Mouse (Mus musculus) lung, postnatal 4 days (tissue): ENCODE data around the gene 4930524B15Rik.
"Not testable (repeated sequence)": the region's sequence is repeated elsewhere in the genome, so short reads cannot be mapped to it uniquely, and the experiment has no call there.

Experiments
- DNase-seq, 2 experiments: peaks; one replicate each; pipeline ENCODE4 v3.0.0; 2021

Gene 4930524B15Rik

DNA sequence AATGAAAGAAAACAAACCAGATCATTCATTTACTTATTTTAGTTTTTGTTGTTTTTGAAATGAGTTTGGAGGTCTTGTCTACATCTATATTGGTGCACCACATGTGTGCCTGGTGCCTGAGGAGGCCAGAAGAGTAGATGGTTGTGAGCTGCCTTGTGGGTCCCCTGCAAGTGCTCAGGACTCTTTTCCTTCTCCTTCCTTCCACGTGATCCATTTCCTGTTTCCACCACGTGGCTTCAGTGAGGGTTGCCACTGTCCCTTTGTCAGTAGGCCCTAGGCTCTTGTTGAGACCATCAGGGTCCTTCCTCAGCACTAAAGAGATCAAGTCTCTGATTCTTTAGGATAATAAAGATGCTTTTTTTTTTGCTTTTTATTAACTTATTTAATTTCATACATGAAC, 19.4 kb downstream of the 4930524B15Rik start:
- DNase-seq, result no peak

DNA sequence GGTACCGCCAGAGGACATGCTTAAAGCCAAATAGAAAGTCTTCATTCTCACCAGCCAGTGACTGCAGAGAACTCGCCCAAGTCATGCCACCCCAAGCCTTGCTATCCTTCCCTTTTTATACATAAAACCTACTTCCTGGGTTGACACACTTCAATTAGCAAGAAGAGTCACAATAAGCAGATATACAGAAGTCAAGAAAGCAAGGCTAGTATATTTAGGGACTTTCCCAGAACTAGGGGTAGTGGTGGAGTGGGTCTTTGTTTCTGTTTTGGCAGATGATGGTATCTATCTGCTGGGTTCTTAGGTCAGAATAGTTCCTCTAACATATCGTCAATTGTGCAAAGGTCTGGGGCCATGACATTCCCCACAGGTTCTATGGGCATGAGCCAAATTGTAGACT, 27.1 kb downstream of the 4930524B15Rik start:
- no peak for DNase-seq

- no peak for DNase-seq
These were observed 34.3 kb downstream of the 4930524B15Rik start for GRCm38 (mm10) chr11:31999716-32000115.

DNA sequence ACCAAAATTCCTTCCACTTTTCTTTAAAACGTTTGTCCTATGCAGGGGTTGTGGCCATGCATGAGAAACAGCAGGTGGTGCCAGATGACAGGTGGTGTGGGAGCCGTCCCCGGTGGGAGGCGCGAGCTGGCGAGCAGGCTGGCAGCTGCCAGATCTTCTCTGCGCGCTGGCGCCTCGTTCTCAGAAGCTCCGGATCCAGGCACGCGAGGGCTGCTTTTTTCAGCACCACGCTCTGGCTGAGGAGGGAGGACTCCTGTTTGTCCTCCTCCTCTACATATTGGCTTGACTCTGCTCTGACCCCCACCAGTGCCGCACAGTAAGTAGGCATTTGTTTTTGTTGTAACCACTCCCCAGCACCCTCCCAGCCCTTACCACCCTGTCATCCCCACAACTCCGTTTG, 34.9 kb downstream of the 4930524B15Rik start, which contains the start of gene Nsg2:
Gene Nsg2, plus strand, starts transcription at position 183 of the 400 bp plus-strand sequence.
- peak; percentile 71 to 79 for DNase-seq

DNA sequence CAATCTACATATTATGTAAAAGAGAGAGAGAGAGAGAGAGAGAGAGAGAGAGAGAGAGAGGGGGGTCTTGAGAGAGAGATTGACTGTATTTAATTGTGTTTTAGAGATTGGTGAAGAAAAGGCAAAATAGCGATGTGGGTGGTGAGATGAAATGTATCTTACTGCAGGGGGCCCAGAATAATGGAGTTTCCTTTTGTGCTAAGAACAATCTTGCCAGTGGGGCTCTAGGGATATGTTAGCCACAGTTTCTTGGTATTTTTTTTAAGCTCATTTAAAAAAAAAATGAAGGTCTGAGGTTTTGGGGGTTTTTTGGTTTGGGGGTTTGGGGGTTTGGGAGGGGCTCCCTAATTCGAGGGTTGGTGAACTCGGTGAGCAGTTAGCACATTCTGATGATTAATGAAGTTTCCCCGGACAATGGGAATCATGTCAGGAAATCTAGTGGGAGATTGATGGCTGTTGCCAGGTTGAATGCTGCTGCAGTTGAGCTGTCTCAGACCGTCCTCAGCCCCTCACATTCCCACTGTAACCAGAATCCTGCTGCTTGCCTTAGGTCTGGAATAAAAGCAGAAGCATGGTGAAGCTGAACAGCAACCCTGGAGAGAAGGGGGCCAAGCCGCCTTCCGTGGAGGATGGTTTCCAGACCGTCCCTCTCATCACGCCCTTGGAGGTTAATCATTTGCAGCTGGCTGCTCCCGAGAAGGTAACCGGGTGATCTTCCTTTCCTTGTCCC, 36.0 kb downstream of the 4930524B15Rik start:
- no peak for DNase-seq

GRCm38 (mm10) chr11:32002670-32003072, 37.3 kb downstream of the 4930524B15Rik start:
- DNase-seq, result no peak

GRCm38 (mm10) chr11:32008049-32008448, 42.7 kb downstream of the 4930524B15Rik start:
- not testable (repeated sequence) for DNase-seq

GRCm38 (mm10) chr11:32008852-32009251, 43.5 kb downstream of the 4930524B15Rik start:
- no peak for DNase-seq

DNA sequence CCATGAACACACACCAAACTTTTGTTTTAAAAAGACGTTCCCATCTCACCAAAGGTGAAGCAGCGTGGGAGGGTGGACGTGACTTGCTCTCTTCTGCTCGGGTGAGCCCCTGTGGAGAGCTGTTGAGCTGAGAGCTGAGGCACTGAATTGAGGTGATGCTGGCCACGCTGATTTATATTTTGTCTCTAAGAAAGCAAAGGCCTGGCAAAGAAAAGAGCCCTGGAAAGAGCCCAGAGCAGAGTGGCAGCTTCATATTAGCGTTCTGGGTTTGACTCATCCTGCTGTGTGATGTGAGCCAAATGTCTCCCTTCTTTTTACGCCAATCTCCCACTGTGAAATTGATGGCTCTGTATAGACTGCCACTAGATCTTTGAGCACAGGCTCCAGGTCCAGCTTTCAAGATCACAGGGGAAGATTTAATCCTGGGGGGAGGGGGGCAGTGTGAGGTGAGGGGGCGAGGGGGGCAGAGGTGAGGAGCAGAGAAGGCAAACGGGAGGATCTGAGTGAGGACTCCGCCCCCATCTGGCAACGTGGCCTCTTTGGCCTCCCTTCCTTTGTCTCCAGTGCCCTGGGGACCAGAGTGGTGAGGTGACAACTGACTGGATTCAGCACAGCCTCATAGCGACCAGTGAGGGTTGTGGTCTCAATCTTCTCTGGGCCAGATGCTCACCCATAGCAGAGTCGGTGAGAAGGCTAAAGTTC, 44.7 kb downstream of the 4930524B15Rik start:
- peak in 1 of 2 experiments; percentile 17 for DNase-seq

GRCm38 (mm10) chr11:32010663-32010970, 45.2 kb downstream of the 4930524B15Rik start:
- DNase-seq, result no peak

DNA sequence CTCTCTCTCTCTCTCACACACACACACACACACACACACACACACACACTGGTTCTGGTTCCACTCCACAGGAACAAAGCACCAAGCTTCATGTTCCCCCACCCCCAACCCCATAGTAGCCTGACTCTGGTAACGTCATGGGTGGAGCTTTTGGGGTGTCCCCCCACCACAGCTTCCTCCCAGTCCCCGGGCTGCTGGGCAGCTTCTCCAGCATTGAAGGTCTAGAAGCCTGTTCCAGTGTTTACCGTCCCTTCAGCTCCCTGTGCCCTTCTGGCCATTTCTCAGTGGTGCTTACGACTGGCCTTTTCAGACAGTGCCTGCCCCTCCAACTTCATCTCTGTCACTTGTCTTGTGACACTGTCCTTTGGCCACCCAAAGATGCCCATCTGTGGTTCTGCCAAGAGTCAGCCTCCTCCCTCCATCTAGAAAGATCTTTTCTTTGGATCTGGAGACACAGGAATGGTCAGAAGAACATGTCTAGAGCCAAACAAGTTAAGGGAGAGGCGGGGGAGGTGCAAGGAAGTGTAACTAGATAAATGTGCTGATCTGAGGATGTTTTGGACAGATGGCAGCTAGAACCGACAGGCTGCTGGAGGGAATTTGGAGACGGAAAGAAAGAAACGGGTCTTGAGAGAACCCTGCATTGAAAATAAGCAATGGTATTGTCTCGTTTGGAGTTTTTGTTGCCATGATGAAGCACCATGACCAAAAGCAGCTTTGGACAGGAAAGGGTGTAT, 46.6 kb downstream of the 4930524B15Rik start:
- DNase-seq, result peak; percentile 14 to 36

DNA sequence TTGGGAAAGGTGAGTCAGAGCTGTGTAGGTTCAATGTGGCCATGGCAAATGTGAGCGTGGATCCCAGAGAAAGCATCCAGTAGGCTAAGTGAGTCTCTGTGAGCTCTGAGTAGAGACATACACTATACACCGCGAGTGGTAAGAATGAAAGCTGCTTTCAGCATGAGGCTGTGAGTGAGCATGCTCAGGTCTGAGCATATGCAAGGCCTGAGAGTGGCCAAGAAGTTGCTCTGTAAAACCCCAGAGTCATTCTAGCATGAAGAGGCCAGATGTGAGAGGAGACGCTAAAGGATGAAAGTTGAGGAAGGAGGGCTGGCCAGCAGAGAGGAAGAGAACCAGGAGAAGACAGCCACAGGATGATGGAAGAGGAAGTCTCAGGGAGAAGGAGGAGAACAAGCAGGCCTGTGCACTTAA, 47.6 kb downstream of the 4930524B15Rik start:
- no peak for DNase-seq

DNA sequence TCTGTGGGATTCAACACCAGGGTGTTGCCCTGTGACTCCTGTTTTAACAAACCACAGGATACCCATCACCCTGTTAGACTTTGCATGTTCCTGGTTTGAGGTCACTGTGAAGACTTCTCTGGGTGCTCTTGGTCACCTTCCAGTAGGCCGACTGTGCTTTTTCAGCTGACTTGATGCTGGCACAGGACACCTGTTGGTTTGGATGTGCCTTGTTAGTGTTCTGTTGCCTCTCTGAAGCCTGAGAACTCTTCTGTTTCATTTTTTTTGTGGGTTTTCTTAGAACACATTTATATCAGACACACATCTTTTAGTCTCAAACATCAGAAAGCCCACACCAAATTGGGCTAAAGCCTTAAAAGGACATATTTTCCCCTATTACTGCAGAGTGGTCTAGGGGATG, 48.2 kb downstream of the 4930524B15Rik start:
- no peak for DNase-seq

DNA sequence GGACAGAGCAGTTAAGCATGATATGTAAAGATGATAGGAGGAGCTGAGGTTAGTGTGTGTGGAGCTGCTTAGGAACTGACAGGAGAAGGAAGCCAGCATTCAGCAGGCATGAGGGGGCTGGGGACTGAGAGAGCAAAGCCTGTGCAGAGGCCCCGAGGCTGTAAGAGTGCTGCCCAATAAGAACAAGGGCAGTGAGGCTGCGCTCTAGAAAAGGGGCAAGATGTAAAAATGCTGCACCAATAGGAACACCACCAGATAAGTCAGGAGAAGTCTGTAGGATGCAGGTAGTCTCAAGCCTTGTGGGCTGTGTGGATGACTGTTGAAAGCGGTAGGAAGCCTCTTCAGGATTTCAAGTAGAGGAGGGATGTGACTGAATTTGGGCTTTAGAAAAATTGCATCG, 52.8 kb downstream of the 4930524B15Rik start:
- no peak for DNase-seq

DNA sequence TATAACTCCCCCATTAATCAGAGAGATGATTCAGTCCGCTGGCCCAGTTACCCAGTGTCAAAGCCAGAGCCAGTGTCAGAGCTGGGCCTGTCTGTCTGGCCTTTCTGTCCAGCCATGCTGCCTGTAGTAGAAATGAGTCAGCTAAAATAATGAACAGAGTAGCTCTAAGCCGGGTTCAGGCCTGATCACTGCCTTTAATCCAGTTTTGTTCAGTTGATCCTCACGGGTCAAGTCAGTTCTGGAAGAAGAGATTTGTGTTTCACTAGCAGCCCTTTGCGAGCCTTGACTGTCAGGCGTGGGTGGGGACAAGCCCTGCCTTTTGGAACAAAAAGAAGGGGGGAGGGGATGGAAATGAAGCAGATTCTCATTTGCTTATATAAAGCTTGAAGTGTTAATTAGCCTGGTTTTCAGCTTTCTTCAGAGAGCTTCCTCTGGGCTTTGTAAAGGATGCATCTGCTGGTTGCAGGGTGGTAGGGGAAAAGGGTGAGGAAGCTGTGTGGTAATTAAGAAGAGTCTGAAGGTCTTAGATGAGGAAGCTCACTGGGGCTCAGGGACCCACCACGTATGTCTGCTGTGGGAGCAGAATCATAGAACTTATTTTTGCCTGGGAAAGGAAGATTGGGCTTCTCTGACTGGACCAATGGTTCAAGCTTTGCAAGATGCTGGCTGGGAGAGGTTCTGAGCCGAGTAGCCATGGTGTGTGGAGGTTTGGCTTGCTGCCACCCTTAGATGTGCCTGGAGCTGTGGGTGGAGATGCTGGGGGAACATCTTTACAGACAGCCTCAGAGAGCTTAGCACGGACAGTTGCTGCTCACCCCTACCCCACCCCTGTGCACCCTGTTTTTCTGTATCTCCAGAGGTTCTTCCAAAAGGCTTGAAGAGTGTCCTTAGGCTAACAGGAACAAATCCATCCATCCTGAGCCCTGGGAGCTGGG, 54.9 kb downstream of the 4930524B15Rik start:
- no peak for DNase-seq

DNA sequence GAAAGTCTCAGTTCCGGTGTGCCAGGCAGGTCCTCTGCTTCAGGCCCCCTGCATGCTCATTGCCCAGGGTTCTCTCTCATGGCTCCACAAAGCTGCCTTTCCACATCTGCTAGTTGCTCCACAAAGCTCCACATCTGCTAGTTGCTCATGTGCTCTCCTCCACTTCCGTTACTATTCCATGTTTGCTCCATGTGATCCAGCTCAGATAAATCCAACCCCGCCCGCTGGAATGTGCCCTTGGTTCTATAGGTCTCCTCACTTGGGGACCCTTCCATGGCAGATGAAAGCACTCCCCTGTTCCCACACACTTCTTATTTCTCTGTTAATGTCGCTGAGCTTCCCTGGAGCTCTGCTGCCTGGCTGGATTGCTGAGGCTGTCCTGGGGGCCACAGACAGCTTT, 61.2 kb downstream of the 4930524B15Rik start:
- no peak for DNase-seq

DNA sequence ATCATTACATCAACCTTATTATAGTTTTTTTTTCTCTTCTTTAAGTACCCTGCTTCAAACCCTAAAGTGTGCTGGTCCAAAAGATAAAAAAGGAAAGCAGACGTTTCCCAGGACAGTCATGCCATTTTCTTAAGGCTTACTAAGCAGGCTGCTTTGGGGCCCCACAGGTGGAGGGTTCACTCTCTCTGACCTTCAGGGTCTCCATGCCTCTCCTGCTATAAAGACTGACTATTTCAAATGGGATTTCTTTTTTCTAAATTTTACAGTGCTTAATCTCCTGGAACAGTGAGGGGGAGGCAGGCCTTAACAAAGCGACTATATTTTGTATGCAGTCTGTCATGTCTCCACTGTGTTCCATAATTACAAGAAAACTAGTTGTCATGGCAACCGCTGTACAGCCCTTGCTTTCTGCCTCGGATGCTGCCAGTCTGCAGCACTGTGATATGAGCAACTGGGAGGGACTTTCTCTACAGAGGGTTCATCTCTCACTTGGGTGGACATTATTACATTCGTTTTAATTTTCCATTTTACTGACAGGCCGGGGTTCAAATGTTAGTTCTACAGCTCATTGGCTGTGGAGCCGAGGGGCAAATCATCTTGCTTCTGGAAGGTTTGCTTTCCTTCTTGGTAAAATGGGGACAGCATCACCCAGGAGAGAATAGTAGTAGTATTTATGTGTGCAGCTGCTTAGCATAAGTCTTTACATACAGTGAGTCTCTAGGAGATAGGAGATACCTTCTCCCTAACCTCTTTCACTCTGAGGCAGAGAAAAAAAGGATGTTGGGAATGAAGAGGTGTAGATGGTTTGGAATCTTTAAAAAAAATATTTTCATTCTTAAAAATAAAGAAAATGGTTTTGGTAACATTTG, 62.3 kb downstream of the 4930524B15Rik start:
- DNase-seq, result no peak

DNA sequence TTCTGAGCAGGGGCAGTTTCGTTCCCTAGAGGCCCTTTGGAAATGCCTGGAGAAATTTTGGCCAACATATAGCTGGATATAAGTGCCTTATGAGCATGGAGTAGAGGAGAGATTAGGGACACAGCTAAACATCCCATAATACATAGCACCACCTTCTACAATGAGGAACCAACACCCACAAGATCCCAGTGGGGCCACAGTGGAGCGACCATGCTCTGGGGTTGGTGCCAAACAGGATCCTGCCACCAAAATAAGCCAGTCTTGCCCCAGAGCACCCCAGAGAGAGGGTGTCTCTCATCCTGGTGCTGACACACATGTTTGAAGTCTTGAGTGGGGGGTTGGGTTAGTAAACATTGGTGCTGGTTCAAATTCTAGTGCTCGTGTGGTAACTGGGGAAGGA, 63.2 kb downstream of the 4930524B15Rik start:
- no peak for DNase-seq
